Mouse (Mus musculus) kidney, postnatal 0 days (tissue): ENCODE results near the gene Rwdd2b. TPM values are rescaled to one million over a fixed set of nuclear protein-coding genes. Genes with fewer than 3 reads are reported as not detected.

Experiments
- ATAC-seq: fragments of 200-750 bp; cut with Nextera tagmentation; replicated peaks from 2 replicates; pipeline ENCODE4 v1.8.0; 2017; ENCODE audit warnings: low read depth, moderate number of reproducible peaks, moderate TSS enrichment, moderate library complexity; ENCODE audit not compliant: low FRiP score
- DNase-seq: peaks from one replicate; pipeline ENCODE4 v3.0.0-alpha.2; 2016; ENCODE audit warnings: low spot score
- H3K27ac ChIP-seq: fragments of 300-500 bp; sonication (generic); 2 replicates; pipeline ENCODE4 v1.5.1; 2014; ENCODE audit warnings: mild to moderate bottlenecking
- H3K27me3 ChIP-seq: fragments of 300-500 bp; sonication (generic); 2 replicates; pipeline ENCODE4 v1.6.1; 2014; ENCODE audit warnings: low read length, mixed read lengths; ENCODE audit not compliant: insufficient read depth
- H3K36me3 ChIP-seq: fragments of 300-500 bp; sonication (generic); 2 replicates; pipeline ENCODE4 v1.6.1; 2014; ENCODE audit warnings: low read length, mixed read lengths; ENCODE audit not compliant: insufficient read depth
- H3K4me1 ChIP-seq: fragments of 300-500 bp; sonication (generic); replicated peaks from 2 replicates; pipeline ENCODE4 v1.6.1; 2014; ENCODE audit warnings: antibody characterized with exemption, low read length, mixed read lengths; ENCODE audit not compliant: insufficient read depth
- H3K4me2 ChIP-seq: fragments of 300-500 bp; sonication (generic); 2 replicates; pipeline ENCODE4 v1.6.1; 2014; ENCODE audit warnings: mild to moderate bottlenecking, low read length, moderate library complexity, mixed read lengths
- H3K4me3 ChIP-seq: fragments of 300-500 bp; sonication (generic); replicated peaks from 2 replicates; pipeline ENCODE4 v1.5.1; 2014; ENCODE audit warnings: low read depth, low read length
- H3K9ac ChIP-seq: fragments of 300-500 bp; sonication (generic); 2 replicates; pipeline ENCODE4 v1.6.1; 2014; ENCODE audit warnings: low read depth, low read length
- H3K9me3 ChIP-seq: fragments of 300-500 bp; sonication (generic); replicated peaks from 2 replicates; pipeline ENCODE4 v1.6.1; 2016; ENCODE audit warnings: low read length, inconsistent platforms, mixed read lengths
- CTCF ChIP-seq: IDR thresholded peaks from 2 replicates; pipeline ENCODE4 v1.5.1; 2016; ENCODE audit warnings: antibody characterized with exemption, low read depth, mild to moderate bottlenecking, moderate library complexity
- WGBS: fragments of 180-500 bp; shearing (Covaris S2); extraction: QIAGEN DNeasy Blood & Tissue Kit; methylation state at CpG from one replicate; pipeline ENCODE4 v1.1.7; 2014; 5-methylcytosine and 5-hydroxymethylcytosine counted together
- polyA plus RNA-seq: library from polyadenylated mRNA; unstranded; fragments of >200 nt; fragmentation: Nextera tagmentation; extraction: Ambion mirVana; gene quantifications from 2 replicates; pipeline ENCODE4 v1.2.1, GENCODE M21; 2015

Rwdd2b gene
- polyA plus RNA-seq, 1 experiment from 2014 or later = 12.9 TPM

- H3K36me3 ChIP-seq = no peaks in the 10 kb centered on the region
- no peaks in the 10 kb centered on the region for H3K4me1 ChIP-seq
- no peak overlapping the region for H3K27ac ChIP-seq
- no peak for DNase-seq
- no peak overlapping the region for H3K4me3 ChIP-seq
- no peaks in the 10 kb centered on the region for H3K9me3 ChIP-seq
- no peaks in the 10 kb centered on the region for H3K27me3 ChIP-seq
- no peak overlapping the region for H3K9ac ChIP-seq
- ATAC-seq = no peak
- no peak overlapping the region for H3K4me2 ChIP-seq
- no peak for TF ChIP-seq CTCF
- WGBS = 90% methylated on average over 7 of the region's 7 CpGs
Observed at GRCm38 (mm10) chr16:87434266-87434665, 6.1 kb downstream of the Rwdd2b start.

- Histone ChIP-seq H3K9ac (peak within 1 kb of the TSS; percentile 90), H3K27me3 (no peaks in the 10 kb centered on the region), H3K4me2 (peak within 1 kb of the TSS; percentile 84), H3K27ac (peak within 1 kb of the TSS; percentile 87), H3K4me3 (peak within 1 kb of the TSS; percentile 79), H3K4me1 (no peaks in the 10 kb centered on the region), H3K9me3 (no peaks in the 10 kb centered on the region), H3K36me3 (no peaks in the 10 kb centered on the region)
- DNase-seq (peak; percentile 99), ATAC-seq (peak; percentile 99)
- WGBS = under 1% methylated on average over 56 of the region's 56 CpGs
- TF ChIP-seq CTCF = no peak
Observed at GRCm38 (mm10) chr16:87432033-87432814, 8.1 kb downstream of the Rwdd2b start, which contains the start of gene Ltn1. Gene Ltn1, minus strand, starts transcription at chr16:87432612.

DNA sequence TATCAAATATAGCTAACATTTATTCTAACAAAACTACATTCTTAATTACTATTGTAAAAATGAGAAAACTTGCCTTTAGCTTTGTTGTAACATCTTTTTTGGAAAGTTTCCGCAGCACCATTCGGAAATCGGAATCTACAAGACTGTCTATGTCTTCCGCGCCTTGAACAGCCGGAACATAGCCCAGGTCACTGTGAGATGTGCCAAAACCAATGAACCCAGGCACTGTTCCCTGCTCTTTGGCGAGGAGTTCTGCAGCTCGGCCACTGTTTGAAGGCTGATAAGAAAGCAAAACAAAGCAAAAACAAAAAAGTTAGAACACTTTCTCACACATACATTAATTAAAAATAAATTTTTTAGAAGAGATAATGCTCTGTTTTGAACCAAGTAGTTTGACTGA, 12.9 kb downstream of the Rwdd2b start:
- Histone ChIP-seq H3K27me3 (no peaks in the 10 kb centered on the region), H3K27ac (no peak overlapping the region), H3K4me3 (no peak overlapping the region), H3K36me3 (peaks cover 20% of the 10 kb centered on the region), H3K9me3 (no peaks in the 10 kb centered on the region), H3K9ac (no peak overlapping the region), H3K4me2 (no peak overlapping the region), H3K4me1 (no peaks in the 10 kb centered on the region)
- DNase-seq (no peak), ATAC-seq (no peak)
- TF ChIP-seq CTCF = no peak
- WGBS = 95% methylated on average over 8 of the region's 8 CpGs

- no peak for DNase-seq
- no peak for TF ChIP-seq CTCF
- peaks cover 80% of the 10 kb centered on the region for H3K36me3 ChIP-seq
- no peak overlapping the region for H3K9ac ChIP-seq
- ATAC-seq = no peak
- no peak overlapping the region for H3K27ac ChIP-seq
- H3K27me3 ChIP-seq = no peaks in the 10 kb centered on the region
- H3K4me2 ChIP-seq = no peak overlapping the region
- no peaks in the 10 kb centered on the region for H3K4me1 ChIP-seq
- no peak overlapping the region for H3K4me3 ChIP-seq
- 95% methylated on average over 8 of the region's 8 CpGs for WGBS
- H3K9me3 ChIP-seq = no peaks in the 10 kb centered on the region
Observed at GRCm38 (mm10) chr16:87420662-87421061, 19.7 kb downstream of the Rwdd2b start.

DNA sequence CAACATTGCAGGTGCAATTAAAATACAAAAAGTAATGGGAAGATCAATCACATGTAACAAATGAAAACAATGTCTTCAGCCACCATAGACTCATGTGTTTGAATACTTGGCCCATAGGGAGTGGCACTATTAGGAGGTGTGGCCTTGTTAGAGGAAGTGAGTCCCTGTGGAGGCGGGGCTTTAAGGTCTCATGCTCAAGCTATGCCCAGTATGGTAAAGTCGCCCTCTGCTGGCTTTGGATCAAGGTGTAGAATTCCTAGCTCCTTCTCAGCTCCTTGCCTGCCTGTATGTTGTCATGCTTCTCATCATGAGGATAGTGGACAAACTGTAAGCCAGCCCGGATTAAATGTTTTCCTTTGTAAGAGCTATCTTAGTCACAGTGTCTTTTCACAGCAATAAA, 35.4 kb downstream of the Rwdd2b start:
- WGBS = 88% methylated on average over 3 of the region's 3 CpGs
- DNase-seq = peak; percentile 22
- H3K36me3 ChIP-seq = peaks cover 45% of the 10 kb centered on the region

DNA sequence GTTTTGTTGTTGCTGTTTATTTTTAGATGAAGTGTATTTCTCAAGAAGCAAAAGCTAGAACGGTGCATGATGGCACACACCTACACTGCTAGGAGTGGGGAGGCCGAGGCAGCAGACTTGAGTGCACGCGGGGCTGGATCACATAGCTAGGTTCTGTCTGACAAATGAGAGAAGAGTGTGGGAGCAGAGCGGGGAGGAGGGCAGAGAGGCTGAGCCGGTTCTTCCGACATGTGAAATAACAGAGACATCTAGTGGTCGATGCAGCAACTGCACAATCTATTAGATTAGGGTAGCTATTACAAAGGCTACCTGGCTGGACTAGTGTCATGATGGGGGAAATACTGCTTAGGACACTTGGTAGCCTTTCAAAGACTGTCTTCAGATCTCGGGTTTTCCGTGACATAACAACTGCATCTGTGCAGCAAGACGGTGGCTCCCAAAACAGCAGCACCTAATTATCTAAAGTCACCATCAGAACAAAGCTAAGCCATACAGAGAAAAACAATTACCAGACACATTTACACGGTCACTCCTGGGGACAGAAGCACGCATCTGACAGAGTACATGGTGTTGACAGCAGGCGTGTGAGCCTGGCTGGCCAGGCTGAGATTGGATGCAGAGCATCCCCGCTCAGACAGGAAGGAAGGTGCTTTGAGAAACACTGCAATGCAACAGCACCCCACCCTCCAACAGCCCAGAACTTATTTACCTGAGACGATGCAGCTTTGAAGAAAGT, 46.4 kb downstream of the Rwdd2b start:
- Histone ChIP-seq H3K4me3 (no peak overlapping the region), H3K9me3 (no peaks in the 10 kb centered on the region), H3K4me2 (no peak overlapping the region), H3K4me1 (no peaks in the 10 kb centered on the region), H3K9ac (no peak overlapping the region), H3K27me3 (no peaks in the 10 kb centered on the region), H3K27ac (no peak overlapping the region), H3K36me3 (peaks cover 41% of the 10 kb centered on the region)
- peak; percentile 66 for ATAC-seq
- peak; percentile 82 for TF ChIP-seq CTCF
- DNase-seq = peak; percentile 89
- WGBS = 49% methylated on average over 16 of the region's 16 CpGs

More for the DNA sequence above, 35.4 kb downstream of the Rwdd2b start:
- Histone ChIP-seq H3K9ac (no peak overlapping the region), H3K4me1 (no peaks in the 10 kb centered on the region), H3K27me3 (no peaks in the 10 kb centered on the region), H3K4me2 (no peak overlapping the region), H3K4me3 (no peak overlapping the region), H3K9me3 (no peaks in the 10 kb centered on the region), H3K27ac (no peak overlapping the region)
- peak; percentile 38; the same call in 1 of the 2 replicates for TF ChIP-seq CTCF
- ATAC-seq = no peak
